Mouse (Mus musculus) forebrain, embryonic 13.5 days (tissue): ENCODE measurements at regions not wholly inside any gene's neighbourhood (a gene's known extent, or its start where the extent isn't known, plus 50 kb on each side); places are given as distances from the start of the nearest gene placed in this dataset.
A peak's percentile ranks its signal among the peaks of the same experiment; 100 is the strongest.

Source experiments
- ATAC-seq: fragments of 200-750 bp; cut with Nextera tagmentation; 2 replicates; pipeline ENCODE4 v1.8.0; 2017
- H3K27ac ChIP-seq: fragments of 300-500 bp; sonication (generic); 2 replicates; pipeline ENCODE4 v1.5.1; 2015; ENCODE audit warnings: inconsistent platforms, mild to moderate bottlenecking, moderate library complexity
- H3K27me3 ChIP-seq: fragments of 300-500 bp; sonication (generic); 2 replicates; pipeline ENCODE4 v1.6.1; 2015; ENCODE audit warnings: mild to moderate bottlenecking, inconsistent platforms
- H3K36me3 ChIP-seq: fragments of 300-500 bp; sonication (generic); 2 replicates; pipeline ENCODE4 v1.6.1; 2015; ENCODE audit warnings: mild to moderate bottlenecking, inconsistent platforms; ENCODE audit not compliant: poor library complexity, severe bottlenecking
- H3K4me1 ChIP-seq: fragments of 300-500 bp; sonication (generic); 2 replicates; pipeline ENCODE4 v1.6.1; 2015; ENCODE audit warnings: inconsistent platforms
- H3K4me2 ChIP-seq: fragments of 300-500 bp; sonication (generic); 2 replicates; pipeline ENCODE4 v1.6.1; 2015; ENCODE audit warnings: inconsistent platforms, mild to moderate bottlenecking, moderate library complexity
- H3K4me3 ChIP-seq: fragments of 300-500 bp; sonication (generic); 2 replicates; pipeline ENCODE4 v1.5.1; 2015; ENCODE audit warnings: mild to moderate bottlenecking, inconsistent platforms
- H3K9ac ChIP-seq: fragments of 300-500 bp; sonication (generic); 2 replicates; pipeline ENCODE4 v1.6.1; 2015; ENCODE audit warnings: mild to moderate bottlenecking, inconsistent platforms
- H3K9me3 ChIP-seq: fragments of 300-500 bp; sonication (generic); replicated peaks from 2 replicates; pipeline ENCODE4 v1.6.1; 2016; ENCODE audit warnings: inconsistent platforms
- WGBS: fragments of 180-500 bp; shearing (Covaris S2); methylation state at CpG from one replicate; pipeline ENCODE4 v1.1.7; 2015; 5-methylcytosine and 5-hydroxymethylcytosine counted together

DNA sequence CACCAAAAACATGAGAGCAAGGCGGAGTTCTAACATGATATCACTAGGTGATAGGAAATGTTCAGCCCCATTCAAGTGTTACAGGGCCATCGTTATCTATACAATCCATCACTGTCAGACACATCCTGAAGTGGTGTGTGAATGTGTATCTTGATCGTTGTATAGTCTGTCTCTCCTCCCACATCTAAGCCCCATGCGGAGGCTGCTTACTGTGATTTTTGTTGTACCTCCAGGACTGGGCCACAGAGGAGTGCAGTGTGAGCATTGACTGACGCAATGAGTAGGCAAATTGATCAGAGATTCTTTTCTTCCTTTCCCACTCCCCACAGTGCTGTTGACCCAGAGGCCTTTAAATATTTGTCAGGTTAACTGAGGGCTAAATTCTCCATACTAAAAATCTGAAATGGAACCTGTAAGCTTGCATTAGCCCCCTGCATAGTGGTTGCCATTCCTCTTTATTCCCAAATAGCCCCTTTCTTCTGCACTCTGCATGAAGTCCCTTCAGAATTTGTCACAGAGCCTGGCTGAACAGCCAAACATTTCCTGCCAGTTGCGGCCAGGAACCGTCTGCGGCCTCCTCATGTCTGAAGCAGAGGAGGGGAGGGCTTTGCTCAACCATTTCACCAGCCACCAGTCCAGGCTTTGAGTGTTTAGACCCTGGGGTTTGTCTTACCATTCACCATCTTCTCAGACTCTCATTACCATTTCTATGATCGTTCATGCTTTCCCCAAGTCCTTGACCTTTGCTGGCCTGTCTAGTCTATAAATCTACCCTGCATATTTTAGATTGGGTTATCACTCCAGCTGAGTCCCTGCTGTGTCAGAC, 119.3 kb downstream of the Ttc8 start:
- Histone ChIP-seq H3K9ac (no peak overlapping the region), H3K9me3 (no peaks in the 10 kb centered on the region), H3K36me3 (no peaks in the 10 kb centered on the region), H3K4me1 (peaks cover 8% of the 10 kb centered on the region), H3K4me3 (no peak overlapping the region), H3K27ac (no peak overlapping the region), H3K27me3 (peaks cover 56% of the 10 kb centered on the region), H3K4me2 (no peak overlapping the region)
- ATAC-seq: no peak
- 28% methylated on average over 9 of the region's 9 CpGs for WGBS

- H3K9me3 ChIP-seq: no peaks in the 10 kb centered on the region
- H3K4me1 ChIP-seq: peaks cover 8% of the 10 kb centered on the region
- H3K4me2 ChIP-seq: no peak overlapping the region
- H3K4me3 ChIP-seq: no peak overlapping the region
- H3K27me3 ChIP-seq: peaks cover 42% of the 10 kb centered on the region
- no peaks in the 10 kb centered on the region for H3K36me3 ChIP-seq
- 52% methylated on average over 4 of the region's 4 CpGs for WGBS
- no peak for ATAC-seq
- no peak overlapping the region for H3K27ac ChIP-seq
- no peak overlapping the region for H3K9ac ChIP-seq
These were observed 121.2 kb downstream of the Ttc8 start for GRCm38 (mm10) chr12:99041606-99042005.

- H3K27me3 ChIP-seq: peaks cover 33% of the 10 kb centered on the region
- H3K27ac ChIP-seq: peak overlapping the region; percentile 51
- H3K4me3 ChIP-seq: no peak overlapping the region
- H3K4me2 ChIP-seq: no peak overlapping the region
- no peak overlapping the region for H3K9ac ChIP-seq
- 0 out of 2 replicates have a peak, but pooled peaks have one; percentile 41 for ATAC-seq
- peaks cover 8% of the 10 kb centered on the region for H3K4me1 ChIP-seq
- no peaks in the 10 kb centered on the region for H3K9me3 ChIP-seq
- 71% methylated on average over 16 of the region's 16 CpGs for WGBS
- no peaks in the 10 kb centered on the region for H3K36me3 ChIP-seq
These were observed 122.8 kb downstream of the Ttc8 start for GRCm38 (mm10) chr12:99042918-99043862.

- no peak overlapping the region for H3K4me3 ChIP-seq
- 73% methylated on average over 5 of the region's 5 CpGs for WGBS
- no peak overlapping the region for H3K27ac ChIP-seq
- H3K9ac ChIP-seq: no peak overlapping the region
- H3K27me3 ChIP-seq: peaks cover 28% of the 10 kb centered on the region
- no peak overlapping the region for H3K4me2 ChIP-seq
- peaks cover 8% of the 10 kb centered on the region for H3K4me1 ChIP-seq
- no peaks in the 10 kb centered on the region for H3K9me3 ChIP-seq
- no peak for ATAC-seq
- H3K36me3 ChIP-seq: no peaks in the 10 kb centered on the region
These were observed 124.1 kb downstream of the Ttc8 start for GRCm38 (mm10) chr12:99044477-99044876.

DNA sequence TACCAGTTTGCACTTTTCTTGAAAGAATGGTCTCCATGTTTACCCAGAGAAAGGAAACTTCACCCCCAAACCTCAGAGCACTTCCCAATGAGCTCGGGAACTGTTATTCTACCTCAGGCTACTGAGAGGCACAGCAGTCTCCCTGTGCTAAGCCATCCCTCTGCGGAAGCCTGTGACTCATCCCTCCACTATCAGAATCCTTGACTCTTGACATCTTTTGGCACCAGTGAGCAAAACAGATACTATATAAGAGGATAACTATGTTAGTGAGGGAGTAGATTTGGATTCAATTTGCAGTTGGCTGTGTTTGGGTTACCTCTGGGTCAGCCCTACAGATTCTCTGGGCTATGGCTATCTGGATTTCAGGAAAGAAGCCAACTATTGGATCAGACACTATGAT, 130.1 kb downstream of the Ttc8 start:
- H3K4me3 ChIP-seq: no peak overlapping the region
- WGBS: 82% methylated on average over 2 of the region's 2 CpGs
- ATAC-seq: no peak
- H3K9ac ChIP-seq: no peak overlapping the region
- H3K27ac ChIP-seq: no peak overlapping the region
- peaks cover 4% of the 10 kb centered on the region; the same call in 1 of the 2 replicates for H3K27me3 ChIP-seq
- no peaks in the 10 kb centered on the region for H3K4me1 ChIP-seq
- no peaks in the 10 kb centered on the region for H3K36me3 ChIP-seq
- H3K4me2 ChIP-seq: no peak overlapping the region
- no peaks in the 10 kb centered on the region for H3K9me3 ChIP-seq

GRCm38 (mm10) chr12:99052599-99052998, 132.2 kb downstream of the Ttc8 start:
- no peak overlapping the region for H3K9ac ChIP-seq
- H3K4me1 ChIP-seq: no peaks in the 10 kb centered on the region
- H3K27me3 ChIP-seq: peaks cover 3% of the 10 kb centered on the region; the same call in 1 of the 2 replicates
- H3K36me3 ChIP-seq: no peaks in the 10 kb centered on the region
- WGBS: 91% methylated on average over 7 of the region's 7 CpGs
- H3K4me2 ChIP-seq: no peak overlapping the region
- H3K27ac ChIP-seq: no peak overlapping the region
- no peak for ATAC-seq
- no peak overlapping the region for H3K4me3 ChIP-seq
- H3K9me3 ChIP-seq: no peaks in the 10 kb centered on the region

DNA sequence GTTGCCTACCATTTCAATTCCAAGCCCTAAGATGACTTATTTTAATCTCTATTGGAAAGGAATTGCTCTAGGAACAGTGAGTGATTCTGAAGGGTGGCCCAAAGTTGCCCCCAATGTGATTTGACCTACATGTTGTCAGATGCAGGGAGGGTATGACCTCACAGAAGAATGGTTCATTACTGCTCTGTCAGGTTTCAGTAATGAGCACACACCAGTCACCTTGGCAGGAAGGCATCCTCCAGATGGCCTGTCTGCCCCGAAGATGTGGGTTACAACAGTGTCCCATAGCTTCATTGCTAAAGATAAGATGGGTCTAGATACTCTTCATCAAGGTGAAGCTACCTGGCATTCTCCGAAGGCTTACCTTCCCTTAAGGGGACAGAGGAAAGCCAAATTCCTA, 137.1 kb downstream of the Ttc8 start:
- H3K9me3 ChIP-seq: no peaks in the 10 kb centered on the region
- H3K9ac ChIP-seq: no peak overlapping the region
- no peak for ATAC-seq
- 89% methylated on average over 2 of the region's 2 CpGs for WGBS
- no peaks in the 10 kb centered on the region for H3K36me3 ChIP-seq
- H3K4me2 ChIP-seq: no peak overlapping the region
- H3K27ac ChIP-seq: no peak overlapping the region
- no peak overlapping the region for H3K4me3 ChIP-seq
- H3K4me1 ChIP-seq: 0 out of 2 replicates have a peak, but pooled peaks cover 4% of the 10 kb centered on the region
- no peaks in the 10 kb centered on the region for H3K27me3 ChIP-seq

GRCm38 (mm10) chr12:99058916-99059315, 138.5 kb downstream of the Ttc8 start:
- Histone ChIP-seq H3K4me2 (no peak overlapping the region), H3K4me1 (0 out of 2 replicates have a peak, but pooled peaks cover 14% of the 10 kb centered on the region), H3K9ac (no peak overlapping the region), H3K9me3 (no peaks in the 10 kb centered on the region), H3K27ac (no peak overlapping the region), H3K36me3 (no peaks in the 10 kb centered on the region), H3K4me3 (no peak overlapping the region), H3K27me3 (no peaks in the 10 kb centered on the region)
- no peak for ATAC-seq
- 96% methylated on average over 2 of the region's 2 CpGs for WGBS

DNA sequence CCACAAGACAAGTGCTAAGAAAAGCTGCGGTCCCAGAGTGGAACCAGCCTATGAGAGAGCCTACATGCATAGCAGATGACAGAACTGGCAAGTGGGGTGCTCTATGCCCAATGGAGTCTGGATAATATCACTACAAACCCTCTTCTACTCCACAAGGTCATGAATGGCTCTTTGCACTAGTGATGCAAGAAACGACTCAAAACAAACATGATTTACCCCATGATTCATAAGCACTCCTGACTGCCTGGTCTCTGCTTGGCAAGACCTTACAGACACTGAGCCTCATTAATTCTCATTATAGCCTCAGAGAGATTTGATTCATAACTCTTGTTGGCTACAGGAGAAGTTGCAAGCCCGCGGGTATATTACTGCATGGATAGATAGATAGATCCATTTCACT, 139.1 kb downstream of the Ttc8 start:
- WGBS: 97% methylated on average over 4 of the region's 4 CpGs
- Histone ChIP-seq H3K27ac (no peak overlapping the region), H3K4me3 (no peak overlapping the region), H3K4me2 (no peak overlapping the region), H3K9me3 (no peaks in the 10 kb centered on the region), H3K27me3 (no peaks in the 10 kb centered on the region), H3K4me1 (0 out of 2 replicates have a peak, but pooled peaks cover 15% of the 10 kb centered on the region), H3K36me3 (no peaks in the 10 kb centered on the region), H3K9ac (no peak overlapping the region)
- no peak for ATAC-seq

DNA sequence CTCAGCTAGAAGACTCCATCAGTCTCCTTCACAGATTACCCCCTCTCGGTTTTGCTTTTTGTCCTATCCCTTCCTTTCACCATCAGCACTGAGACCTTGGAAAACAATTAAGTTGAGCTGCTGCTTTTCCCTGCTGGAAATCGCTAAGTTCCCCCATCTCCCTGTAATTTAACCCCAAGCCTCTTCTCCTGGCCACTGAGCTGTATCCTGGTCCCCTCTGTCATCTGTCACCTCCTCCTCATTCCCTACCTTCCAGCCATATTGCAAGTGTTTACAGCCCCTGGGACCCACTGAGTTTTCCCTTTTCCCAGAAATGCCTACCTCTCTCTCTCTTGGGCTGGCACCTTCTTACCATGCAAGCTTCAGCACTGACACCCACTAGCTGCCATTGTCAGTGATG, 140.3 kb downstream of the Ttc8 start:
- Histone ChIP-seq H3K9ac (no peak overlapping the region), H3K4me2 (no peak overlapping the region), H3K9me3 (no peaks in the 10 kb centered on the region), H3K4me1 (0 out of 2 replicates have a peak, but pooled peaks cover 15% of the 10 kb centered on the region), H3K36me3 (no peaks in the 10 kb centered on the region), H3K4me3 (no peak overlapping the region), H3K27ac (no peak overlapping the region), H3K27me3 (no peaks in the 10 kb centered on the region)
- WGBS: 39% methylated on average over 2 of the region's 2 CpGs
- no peak for ATAC-seq

- Histone ChIP-seq H3K9ac (no peak overlapping the region), H3K4me2 (no peak overlapping the region), H3K27ac (no peak overlapping the region), H3K4me3 (no peak overlapping the region), H3K36me3 (no peaks in the 10 kb centered on the region), H3K4me1 (0 out of 2 replicates have a peak, but pooled peaks cover 15% of the 10 kb centered on the region), H3K9me3 (no peaks in the 10 kb centered on the region), H3K27me3 (no peaks in the 10 kb centered on the region)
- ATAC-seq: peak; percentile 62; the same call in 1 of the 2 replicates
- WGBS: 69% methylated on average over 3 of the region's 3 CpGs
These were observed 143.1 kb downstream of the Ttc8 start for GRCm38 (mm10) chr12:99063441-99063840.

- no peak overlapping the region for H3K4me3 ChIP-seq
- H3K27me3 ChIP-seq: no peaks in the 10 kb centered on the region
- no peak overlapping the region for H3K27ac ChIP-seq
- H3K4me1 ChIP-seq: 0 out of 2 replicates have a peak, but pooled peaks cover 15% of the 10 kb centered on the region
- no peak overlapping the region for H3K9ac ChIP-seq
- ATAC-seq: peak; percentile 48; the same call in 1 of the 2 replicates
- no peak overlapping the region for H3K4me2 ChIP-seq
- H3K36me3 ChIP-seq: no peaks in the 10 kb centered on the region
- 89% methylated on average over 8 of the region's 8 CpGs for WGBS
- no peaks in the 10 kb centered on the region for H3K9me3 ChIP-seq
These were observed 143.5 kb downstream of the Ttc8 start for GRCm38 (mm10) chr12:99063885-99064284.
